Mouse (Mus musculus) T-helper 1 cell (primary cell): ENCODE data around the gene Krt80.
"Not testable (repeated sequence)": the region's sequence is repeated elsewhere in the genome, so short reads cannot be mapped to it uniquely, and the experiment has no call there.

Source experiments
- in situ Hi-C: fragments of 300-600 bp; cut with MboI, MseI; formaldehyde crosslinking; loops from one replicate; pipeline ENCODE4 v1.15.1; 2025; ENCODE audit warnings: high pct_unique_total_duplicates

The Krt80 gene

GRCm38 (mm10) chr15:101352047-101352446 lies 17.9 kb downstream of the Krt80 start:
- in situ Hi-C loops = no loop called here

- in situ Hi-C loops = loop anchor here (25.0 kb wide), 1 partner anchor 620 kb away; the partner anchor contains the start of gene Krt78
These were observed 28.0 kb downstream of the Krt80 start for GRCm38 (mm10) chr15:101341797-101342515.

GRCm38 (mm10) chr15:101339537-101339936 lies 30.4 kb downstream of the Krt80 start:
- in situ Hi-C loops = loop anchor here (5.0 to 25.0 kb wide), 2 partner anchors 623 to 723 kb away; partner anchors contain the start of gene Krt78

GRCm38 (mm10) chr15:101338359-101338758 lies 31.6 kb downstream of the Krt80 start:
- in situ Hi-C loops = loop anchor here (5.0 to 25.0 kb wide), 2 partner anchors 624 to 724 kb away; partner anchors contain the start of gene Krt78

GRCm38 (mm10) chr15:101336474-101337174 lies 33.3 kb downstream of the Krt80 start:
- in situ Hi-C loops = loop anchor here (5.0 to 25.0 kb wide), 2 partner anchors 626 to 726 kb away; partner anchors contain the start of gene Krt78

- in situ Hi-C loops = loop anchor here (25.0 kb wide), 1 partner anchor 629 kb away; the partner anchor contains the start of gene Krt78
These were observed 36.3 kb downstream of the Krt80 start for GRCm38 (mm10) chr15:101333648-101334047.

- in situ Hi-C loops = loop anchor here (25.0 kb wide), 1 partner anchor 629 kb away; the partner anchor contains the start of gene Krt78
These were observed 36.8 kb downstream of the Krt80 start for GRCm38 (mm10) chr15:101333165-101333564.

- in situ Hi-C loops = loop anchor here (25.0 kb wide), 1 partner anchor 630 kb away; the partner anchor contains the start of gene Krt78
These were observed 37.6 kb downstream of the Krt80 start for GRCm38 (mm10) chr15:101332370-101332769.

- in situ Hi-C loops = loop anchor here (25.0 kb wide), 1 partner anchor 631 kb away; the partner anchor contains the start of gene Krt78
These were observed 38.9 kb downstream of the Krt80 start for GRCm38 (mm10) chr15:101331090-101331489.

- in situ Hi-C loops = loop anchor here (25.0 kb wide), 1 partner anchor 633 kb away; the partner anchor contains the start of gene Krt78
These were observed 40.4 kb downstream of the Krt80 start for GRCm38 (mm10) chr15:101329564-101329892.

GRCm38 (mm10) chr15:101328876-101329563 lies 40.9 kb downstream of the Krt80 start:
- in situ Hi-C loops = loop anchor here (25.0 kb wide), 1 partner anchor 633 kb away; the partner anchor contains the start of gene Krt78

GRCm38 (mm10) chr15:101327282-101327681 lies 42.7 kb downstream of the Krt80 start:
- in situ Hi-C loops = loop anchor here (25.0 kb wide), 1 partner anchor 635 kb away; the partner anchor contains the start of gene Krt78

- in situ Hi-C loops = loop anchor here (25.0 kb wide), 1 partner anchor 636 kb away; the partner anchor contains the start of gene Krt78
These were observed 43.9 kb downstream of the Krt80 start for GRCm38 (mm10) chr15:101325991-101326534.

GRCm38 (mm10) chr15:101324409-101324808 lies 45.6 kb downstream of the Krt80 start:
- in situ Hi-C loops = not testable (repeated sequence)

GRCm38 (mm10) chr15:101323511-101323910 lies 46.5 kb downstream of the Krt80 start:
- in situ Hi-C loops = no loop called here

- in situ Hi-C loops = no loop called here
These were observed 47.3 kb downstream of the Krt80 start for GRCm38 (mm10) chr15:101322640-101323039.

GRCm38 (mm10) chr15:101322106-101322505 lies 47.9 kb downstream of the Krt80 start:
- in situ Hi-C loops = no loop called here

- in situ Hi-C loops = no loop called here
These were observed 48.8 kb downstream of the Krt80 start for GRCm38 (mm10) chr15:101321126-101321525.

GRCm38 (mm10) chr15:101320618-101321041 lies 49.3 kb downstream of the Krt80 start:
- in situ Hi-C loops = no loop called here

GRCm38 (mm10) chr15:101320010-101320617 lies 49.8 kb downstream of the Krt80 start:
- in situ Hi-C loops = no loop called here
